Mouse (Mus musculus): ENCODE results near the gene Fgf15.

Fgf15 gene

GRCm38 (mm10) chr7:144931778-144932177, 35.4 kb downstream of the Fgf15 start:
- peak; percentile 68 for DNase-seq (ENCODE audit: low read depth, low spot score)

DNA sequence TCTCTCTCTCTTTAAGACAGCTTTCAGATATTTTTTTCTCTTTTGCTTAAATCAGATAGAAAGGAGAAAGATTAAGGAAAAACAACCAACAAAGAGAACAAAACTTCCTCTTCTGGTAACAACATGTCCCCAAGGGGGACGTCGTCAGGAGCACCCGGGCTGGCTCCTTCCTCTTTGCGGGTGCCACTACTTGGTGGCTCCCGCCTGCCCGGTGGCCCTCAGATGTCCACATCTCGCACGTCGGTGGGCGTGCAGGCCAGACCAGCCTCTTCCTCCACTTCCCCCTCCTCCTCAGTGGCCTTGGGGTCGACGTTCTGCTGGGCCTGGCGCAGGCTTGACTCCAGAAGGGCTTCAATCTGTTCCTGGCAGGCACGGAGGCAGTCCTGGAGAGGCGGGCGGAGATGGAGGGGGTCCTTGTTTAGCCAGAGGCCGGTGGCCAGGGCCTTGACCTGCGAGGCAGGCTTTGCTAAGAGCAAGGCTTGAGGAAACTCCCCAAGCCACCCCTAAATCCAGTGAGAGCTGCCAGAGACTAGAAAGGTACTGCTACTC, 36.1 kb downstream of the Fgf15 start:
- DNase-seq (ENCODE audit: low read depth, low spot score), result no peak

DNA sequence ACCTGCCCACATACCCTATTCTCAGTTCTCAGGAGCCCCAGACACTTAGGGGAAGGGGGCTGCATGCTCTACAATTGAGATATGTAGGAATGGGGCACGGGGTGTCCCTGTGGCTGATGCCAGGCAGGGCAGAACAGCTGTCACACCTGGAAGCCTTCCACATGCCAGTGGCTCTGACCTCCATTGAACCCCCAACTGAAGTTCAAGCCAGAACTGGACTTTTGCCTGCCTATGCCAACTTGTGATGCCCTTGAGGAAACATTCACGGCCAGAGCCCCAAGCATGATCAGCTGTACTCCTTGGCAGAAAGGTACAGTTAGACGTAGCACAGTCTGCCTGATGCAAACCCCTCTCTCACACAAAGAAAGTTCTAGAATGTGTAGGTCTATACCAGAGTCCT, 37.0 kb downstream of the Fgf15 start:
- DNase-seq (ENCODE audit: low read depth, low spot score), result no peak

DNA sequence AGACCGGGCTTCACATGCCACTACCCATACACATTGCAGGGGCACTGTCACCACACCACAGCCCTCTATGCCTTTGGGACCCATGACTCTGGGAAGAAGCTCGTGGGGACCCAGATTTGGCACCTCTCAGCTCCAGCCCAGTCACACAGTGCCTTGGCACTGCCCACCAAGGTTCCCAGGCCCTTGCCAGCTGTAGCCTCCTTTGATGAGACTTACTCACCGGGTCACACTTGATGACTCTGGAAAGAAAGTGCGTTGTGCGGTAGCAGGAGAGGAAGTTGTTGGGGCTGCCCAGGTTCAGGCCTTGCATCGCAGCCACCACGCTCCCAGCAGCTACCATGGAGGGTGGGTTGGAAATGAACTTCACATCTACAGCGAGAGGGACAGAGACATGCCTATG, 37.5 kb downstream of the Fgf15 start:
- no peak for DNase-seq (ENCODE audit: low read depth, low spot score)

DNA sequence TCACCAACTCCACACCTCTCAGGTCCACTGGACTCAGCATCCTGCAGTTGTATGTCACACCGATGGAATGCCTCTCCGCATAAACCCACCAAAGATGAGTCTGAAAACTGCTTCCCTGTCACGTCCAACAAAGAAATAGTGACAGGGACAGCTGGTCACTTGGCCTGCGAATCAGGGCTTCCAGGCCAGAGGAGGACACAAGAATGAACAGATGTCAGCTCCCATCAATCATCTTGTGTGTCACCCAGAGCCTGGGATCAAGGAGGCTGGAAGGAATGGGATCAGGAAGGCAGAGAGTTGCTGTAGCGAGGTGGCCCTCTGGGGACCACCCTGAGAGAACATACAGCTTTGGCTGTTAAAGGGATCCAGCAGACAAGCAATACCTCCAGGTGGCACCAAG, 38.6 kb downstream of the Fgf15 start:
- DNase-seq (ENCODE audit: low read depth, low spot score), result peak; percentile 65

GRCm38 (mm10) chr7:144935563-144935962, 39.2 kb downstream of the Fgf15 start:
- peak; percentile 50 for DNase-seq (ENCODE audit: low read depth, low spot score)

- no peak for DNase-seq (ENCODE audit: low read depth, low spot score)
These were observed 40.1 kb downstream of the Fgf15 start for GRCm38 (mm10) chr7:144936311-144936880.

DNA sequence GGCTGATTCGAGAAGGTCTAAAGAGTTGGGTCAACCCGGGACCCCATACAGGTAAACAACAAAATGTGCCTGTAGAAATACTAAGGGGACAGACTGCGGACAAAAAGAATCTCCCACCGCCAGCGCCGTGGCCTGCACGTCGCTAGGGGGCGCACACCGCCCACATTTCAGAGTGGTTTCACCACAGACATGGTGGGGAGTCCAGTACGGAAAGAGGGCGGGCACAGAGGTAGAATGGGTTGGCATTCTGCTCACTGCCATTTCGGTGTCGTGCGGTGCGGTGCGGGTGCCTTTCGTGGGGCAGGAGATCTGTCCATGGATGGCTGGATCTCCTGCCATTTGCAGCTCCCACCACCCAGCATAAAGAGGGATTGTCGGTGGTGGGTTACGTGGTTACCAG, 41.2 kb downstream of the Fgf15 start:
- peak; percentile 90 for DNase-seq (ENCODE audit: low read depth, low spot score)

DNA sequence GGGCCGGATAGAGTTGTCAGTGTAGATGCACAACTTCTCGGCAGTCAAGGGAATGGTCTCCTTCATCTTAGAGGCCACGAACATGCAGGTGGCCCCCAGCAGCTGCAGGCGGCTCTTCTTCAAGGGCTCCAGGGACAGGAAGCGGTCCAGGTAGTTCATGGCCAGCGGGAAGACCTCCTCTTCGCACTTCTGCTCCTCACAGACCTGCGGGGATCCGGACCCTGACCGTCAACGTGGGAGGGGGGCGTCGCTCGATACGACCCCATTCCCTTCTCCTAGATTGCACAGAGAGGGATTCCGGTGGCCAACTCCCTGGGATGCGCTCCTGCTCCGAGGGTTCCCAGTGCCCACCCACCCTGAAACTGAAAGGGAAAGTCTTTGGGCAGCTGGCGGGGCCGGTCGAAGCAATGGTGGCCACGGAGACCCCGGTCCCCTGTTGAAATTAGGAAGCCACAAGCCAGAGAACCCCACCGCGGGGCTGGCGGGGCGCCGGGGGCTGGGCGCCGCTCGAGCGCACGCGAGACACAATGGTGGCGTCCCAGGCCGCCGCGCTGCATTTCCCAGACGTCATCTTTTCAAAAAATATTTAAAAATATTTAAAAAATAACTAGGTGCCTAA, 41.7 kb downstream of the Fgf15 start:
- DNase-seq (ENCODE audit: low read depth, low spot score), result peak; percentile 14

DNA sequence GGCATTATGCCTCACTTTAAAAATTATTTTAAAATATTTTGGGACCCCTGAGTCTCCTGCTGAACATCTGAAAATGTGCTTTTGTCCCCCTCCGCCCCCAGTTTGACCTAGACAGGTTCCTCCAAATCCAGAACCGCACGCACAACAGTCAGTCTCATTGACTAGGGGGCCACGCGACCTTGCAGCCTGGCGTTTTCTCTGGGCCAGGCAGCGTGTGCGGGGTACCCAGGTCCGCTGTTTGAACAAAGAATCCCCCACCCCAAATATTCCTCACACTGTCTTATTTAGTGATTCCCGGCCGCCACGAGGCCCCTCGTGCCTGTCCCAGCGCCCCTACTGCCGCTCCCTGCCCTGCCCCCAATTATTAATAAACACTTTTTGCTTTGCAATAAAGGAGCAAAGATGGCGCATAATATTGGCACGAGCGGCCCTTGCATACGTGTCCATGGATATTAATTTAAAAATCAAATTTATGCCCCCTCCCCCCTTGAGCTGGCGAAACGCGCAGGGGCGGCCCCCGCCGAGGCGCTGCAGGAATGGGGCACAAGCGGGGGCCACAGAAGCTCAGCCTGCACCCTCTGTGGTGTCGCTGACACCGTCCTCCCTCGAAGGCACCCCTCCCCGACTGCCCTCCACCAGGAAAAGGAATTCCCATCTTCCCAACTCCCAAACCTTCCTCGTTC, 42.5 kb downstream of the Fgf15 start:
- DNase-seq (ENCODE audit: low read depth, low spot score), result no peak

GRCm38 (mm10) chr7:144939344-144940002, 43.1 kb downstream of the Fgf15 start, which contains the start of gene Ccnd1:
Gene Ccnd1 (minus strand): TSS chr7:144939925.
- peak; percentile 91 for DNase-seq (ENCODE audit: low read depth, low spot score)

DNA sequence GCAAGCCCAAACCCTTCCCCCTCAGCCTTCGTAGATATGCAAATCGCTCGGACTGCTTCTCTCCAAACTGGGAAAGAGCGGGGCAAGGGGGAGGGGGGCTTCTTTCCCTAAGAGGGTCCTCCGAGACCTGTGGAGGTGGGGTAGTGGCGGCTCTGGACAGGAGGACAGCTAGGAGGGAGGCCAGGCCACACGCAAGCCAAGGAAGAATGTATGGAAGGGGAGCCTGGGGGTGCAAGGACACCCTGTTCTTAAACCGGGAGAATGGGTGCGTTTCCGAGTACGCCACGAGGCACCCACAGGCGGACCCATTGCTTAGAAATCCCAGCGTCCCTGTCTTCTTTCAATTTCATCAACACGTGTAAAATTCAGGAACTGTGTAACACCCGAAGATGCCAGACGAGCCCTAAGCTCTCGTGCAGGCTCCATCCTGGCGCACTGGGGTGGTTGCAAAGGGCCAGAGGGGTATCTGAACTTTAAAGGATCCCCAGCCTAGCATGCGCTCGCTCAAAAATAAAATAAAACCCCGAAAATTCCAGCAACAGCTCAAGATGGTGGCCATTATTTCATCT, 43.8 kb downstream of the Fgf15 start:
- DNase-seq (ENCODE audit: low read depth, low spot score), result no peak

GRCm38 (mm10) chr7:144940585-144940984, 44.3 kb downstream of the Fgf15 start:
- no peak for DNase-seq (ENCODE audit: low read depth, low spot score)

GRCm38 (mm10) chr7:144941242-144941831, 45.0 kb downstream of the Fgf15 start:
- DNase-seq (ENCODE audit: low read depth, low spot score), result peak; percentile 96

GRCm38 (mm10) chr7:144942071-144942743, 45.9 kb downstream of the Fgf15 start:
- DNase-seq (ENCODE audit: low read depth, low spot score), result peak; percentile 58

DNA sequence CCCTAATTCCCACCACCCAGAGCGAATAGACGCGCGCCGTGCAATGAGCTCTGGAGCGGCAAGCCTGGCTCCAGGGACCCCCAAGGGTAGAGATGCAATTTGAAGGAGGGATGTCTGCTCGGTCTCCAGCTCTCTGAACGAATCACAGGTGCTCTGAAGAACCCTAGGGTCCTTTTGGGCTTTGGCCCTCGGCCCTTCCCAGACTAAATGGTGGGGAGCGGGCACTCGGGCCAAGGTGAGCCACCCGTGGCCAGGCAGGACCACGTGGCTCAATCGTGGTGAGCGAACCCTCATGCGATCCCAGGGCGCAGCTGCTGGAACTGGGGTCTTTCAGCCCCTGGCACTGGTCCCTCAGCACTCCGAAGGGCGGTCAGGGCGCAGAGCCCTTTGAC, 46.4 kb downstream of the Fgf15 start:
- peak; percentile 58 for DNase-seq (ENCODE audit: low read depth, low spot score)

GRCm38 (mm10) chr7:144943254-144943653, 46.9 kb downstream of the Fgf15 start:
- peak; percentile 92 for DNase-seq (ENCODE audit: low read depth, low spot score)

Measured in mesoderm, embryonic 11.5 days (tissue).